Mouse (Mus musculus): ENCODE data around the gene Nadk.
A peak's percentile ranks its signal among the peaks of the same experiment; 100 is the strongest.

The Nadk gene

DNA sequence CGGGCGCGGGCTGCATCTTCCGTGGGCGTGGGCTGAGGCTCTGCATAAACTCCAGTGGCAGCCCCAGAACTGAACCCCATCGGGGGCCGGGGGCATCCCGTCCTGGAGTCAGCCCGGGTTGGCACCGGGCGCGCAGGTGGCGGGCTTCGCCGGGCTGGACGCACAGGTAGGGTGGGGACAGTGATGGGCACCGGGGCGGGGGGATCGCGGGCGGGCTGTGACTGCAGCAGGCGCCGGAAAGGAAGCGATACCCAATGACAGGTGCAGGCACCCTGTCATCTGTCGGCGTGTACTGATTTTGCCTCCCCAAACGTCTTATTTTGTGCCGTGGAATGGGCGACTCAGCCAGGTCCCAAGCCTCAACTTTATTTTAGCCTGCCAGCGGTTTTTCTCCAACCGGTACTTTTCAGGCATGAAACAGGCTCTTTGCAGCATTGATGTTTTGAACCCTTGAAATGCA is 39.8 kb downstream of the Nadk start:
- no peak for DNase-seq (ENCODE audit: extremely low read depth, low read depth)

DNA sequence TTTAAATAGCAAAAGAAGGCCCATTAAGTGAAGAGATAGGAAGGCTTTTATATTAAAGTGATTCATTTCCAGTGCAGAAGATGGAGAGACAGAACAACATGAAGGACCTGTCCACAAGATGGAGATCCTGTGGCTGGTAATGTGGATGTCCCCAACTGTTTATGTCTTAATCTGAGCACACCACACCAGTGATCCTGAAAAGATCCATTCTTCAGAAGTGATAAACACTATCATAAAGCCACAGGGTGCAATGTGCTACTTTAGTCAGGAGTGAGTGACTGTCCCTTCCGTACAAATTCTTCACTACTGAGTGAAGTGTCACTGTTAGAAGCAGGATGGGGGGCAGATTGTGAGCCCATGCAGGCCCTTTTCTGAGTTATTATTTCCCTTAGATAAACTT is 40.6 kb downstream of the Nadk start:
- no peak for DNase-seq (ENCODE audit: extremely low read depth, low read depth)

DNA sequence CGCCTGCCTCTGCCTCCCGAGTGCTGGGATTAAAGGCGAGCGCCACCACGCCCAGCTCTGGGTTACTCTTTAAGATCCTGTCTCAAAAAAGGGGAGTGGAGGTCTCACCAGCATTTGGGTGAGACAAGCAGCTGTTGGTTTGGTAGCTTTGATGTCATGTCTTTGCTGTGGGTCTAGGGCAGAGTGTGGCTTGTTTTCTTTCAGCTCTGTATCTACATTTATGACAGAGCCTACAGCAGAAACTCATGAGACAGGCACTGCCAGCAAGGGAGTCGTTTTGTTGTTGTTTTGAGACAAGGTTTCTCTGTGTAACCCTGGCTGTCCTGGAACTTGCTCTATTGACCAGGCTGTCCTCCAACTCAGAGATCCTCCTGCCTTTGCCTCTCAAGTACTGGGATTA is 41.6 kb downstream of the Nadk start:
- no peak for DNase-seq (ENCODE audit: extremely low read depth, low read depth)

DNA sequence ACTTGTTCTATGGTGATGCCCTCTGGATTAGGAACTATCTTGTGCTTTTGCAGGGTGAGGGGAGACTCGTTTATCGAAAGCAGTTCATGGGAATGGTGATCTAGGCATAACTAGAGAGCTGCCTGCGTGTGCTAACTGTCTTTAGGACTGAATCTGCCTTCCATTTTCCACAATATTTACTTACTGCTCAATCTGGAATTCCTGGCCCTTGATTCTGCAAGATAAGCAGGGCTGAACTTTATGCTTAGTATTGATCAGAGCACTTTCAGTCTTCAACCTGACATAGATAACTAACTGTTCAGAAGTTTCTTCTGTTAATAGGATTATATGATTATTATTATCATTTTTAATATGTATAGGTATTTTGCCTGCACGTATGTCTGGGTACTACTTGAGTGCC is 43.0 kb downstream of the Nadk start:
- DNase-seq (ENCODE audit: extremely low read depth, low read depth): no peak

DNA sequence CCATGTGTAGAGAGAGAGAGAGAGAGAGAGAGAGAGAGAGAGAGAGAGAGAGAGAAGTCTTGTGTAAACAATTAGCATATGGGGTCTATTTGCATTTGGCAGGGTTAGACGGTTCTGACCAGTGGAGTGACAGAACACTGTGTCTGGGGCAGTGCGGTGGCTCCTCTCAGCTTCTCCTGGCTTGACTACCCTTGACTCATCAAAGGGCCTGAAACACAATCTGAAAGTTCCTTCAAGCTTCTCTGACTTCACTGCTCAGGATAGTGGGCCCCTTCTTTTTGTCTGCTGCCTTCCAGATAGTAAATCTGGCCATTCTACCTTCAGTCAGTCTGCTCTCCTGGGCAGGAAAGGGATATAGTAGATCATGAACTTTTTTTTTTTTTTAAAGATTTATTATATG is 44.6 kb downstream of the Nadk start:
- DNase-seq (ENCODE audit: extremely low read depth, low read depth): no peak

DNA sequence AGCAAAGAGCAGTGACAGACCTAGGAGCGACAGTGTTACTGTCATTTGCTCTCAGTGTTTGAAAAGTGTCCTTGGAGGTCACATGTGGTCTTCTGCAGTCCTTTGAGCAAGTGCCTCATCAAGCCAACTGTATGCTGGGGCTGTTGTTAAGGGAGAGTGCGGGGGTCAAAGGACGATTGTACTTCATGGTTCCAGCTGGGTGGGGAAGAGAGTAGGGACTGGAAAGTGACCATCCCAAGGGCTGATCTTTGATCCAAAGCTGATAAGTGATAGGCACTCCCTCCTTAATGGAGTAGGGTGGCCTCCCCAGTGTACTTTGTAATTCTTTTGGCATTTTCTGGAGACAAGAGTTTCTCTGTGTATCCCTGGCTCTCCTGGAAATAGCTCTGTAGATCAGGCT is 49.7 kb downstream of the Nadk start:
- DNase-seq (ENCODE audit: extremely low read depth, low read depth): no peak

DNA sequence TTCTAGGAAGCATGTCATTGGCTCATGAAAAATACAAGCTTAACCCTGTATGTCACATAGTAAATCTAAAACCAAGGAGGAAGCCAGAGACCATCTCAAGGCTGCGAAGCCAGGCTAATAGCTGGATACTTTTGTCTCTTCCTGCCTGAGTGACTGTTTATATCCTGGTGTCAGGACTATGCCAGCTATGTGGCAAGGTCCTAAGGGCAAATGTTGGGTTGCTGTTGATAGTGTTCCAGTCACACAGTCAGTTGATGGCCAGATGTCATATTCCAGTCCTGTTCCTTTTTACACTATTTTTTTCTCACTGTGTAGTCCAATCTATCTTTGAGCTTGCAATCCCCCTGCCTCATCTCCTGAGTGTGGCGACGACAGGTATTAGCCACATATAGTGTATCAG is 51.1 kb downstream of the Nadk start:
- no peak for DNase-seq (ENCODE audit: extremely low read depth, low read depth)

DNA sequence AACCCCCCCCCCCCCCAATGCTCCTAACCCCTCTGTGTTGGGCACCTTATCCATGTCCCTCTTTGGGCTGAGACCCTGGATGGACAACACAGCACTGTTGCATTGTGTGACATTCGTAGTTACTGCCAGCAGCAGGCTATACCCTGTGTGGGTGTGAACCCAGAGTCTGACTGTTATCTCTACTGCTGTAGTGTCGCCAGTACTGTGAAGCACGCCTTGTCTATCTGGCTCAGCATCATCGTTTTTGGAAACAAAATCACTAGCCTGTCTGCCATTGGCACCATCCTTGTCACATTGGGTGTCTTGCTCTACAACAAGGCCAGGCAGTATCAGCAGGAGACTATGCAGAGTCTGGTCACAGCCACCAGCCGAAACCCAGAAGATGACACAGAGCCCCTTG is 56.1 kb downstream of the Nadk start:
- DNase-seq (ENCODE audit: extremely low read depth, low read depth): no peak

DNA sequence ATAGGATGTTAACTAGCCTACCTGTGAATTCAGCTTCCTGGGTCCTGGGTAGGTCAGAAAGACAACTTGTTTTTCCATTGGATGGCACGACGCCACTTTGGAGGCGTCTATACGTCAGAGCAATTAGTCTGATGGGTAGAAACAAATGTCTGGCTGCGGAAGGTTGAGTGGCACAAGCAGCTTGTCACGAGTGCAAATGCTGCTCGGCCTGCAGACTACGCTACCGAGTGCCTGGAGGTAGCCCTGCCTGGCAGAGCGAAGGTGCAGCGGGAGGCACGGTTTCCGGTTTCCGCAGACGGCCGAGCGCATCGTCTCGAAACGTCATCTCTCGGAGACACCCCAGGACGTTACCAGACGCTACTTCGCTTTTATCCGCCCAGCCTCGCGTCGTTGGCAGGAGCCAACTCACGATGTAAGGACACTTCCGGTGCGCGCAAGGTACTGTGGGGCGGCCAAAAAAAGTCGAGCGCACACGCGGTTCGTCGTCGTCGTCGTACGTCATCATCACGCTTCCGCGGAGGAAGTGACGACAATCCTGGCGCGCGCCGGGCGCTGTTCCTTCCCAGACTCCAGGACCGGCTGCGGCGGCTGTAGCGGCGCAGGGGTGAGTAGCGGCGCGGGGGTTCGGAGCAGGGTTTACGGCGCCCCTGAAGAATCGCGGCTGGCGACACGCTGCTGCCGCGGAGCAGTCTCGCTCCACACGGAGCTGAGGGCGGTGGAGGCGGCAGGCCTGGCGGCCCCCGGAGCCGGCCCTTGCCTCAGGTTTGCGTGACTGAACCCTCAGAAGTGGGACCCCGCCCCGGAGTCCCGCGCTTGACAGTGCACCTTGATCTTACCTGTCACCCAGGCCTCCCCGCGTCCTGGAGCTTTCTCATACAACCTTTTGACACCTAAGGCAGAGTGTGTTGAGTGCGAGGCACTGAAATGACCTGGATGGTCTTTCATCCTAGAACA is 62.4 kb downstream of the Nadk start, which contains the start of gene Cdk11b:
TSS of gene Cdk11b (plus strand) at position 517 of the 954 bp plus-strand sequence.
- peak; percentile 98 for DNase-seq (ENCODE audit: extremely low read depth, low read depth)

DNA sequence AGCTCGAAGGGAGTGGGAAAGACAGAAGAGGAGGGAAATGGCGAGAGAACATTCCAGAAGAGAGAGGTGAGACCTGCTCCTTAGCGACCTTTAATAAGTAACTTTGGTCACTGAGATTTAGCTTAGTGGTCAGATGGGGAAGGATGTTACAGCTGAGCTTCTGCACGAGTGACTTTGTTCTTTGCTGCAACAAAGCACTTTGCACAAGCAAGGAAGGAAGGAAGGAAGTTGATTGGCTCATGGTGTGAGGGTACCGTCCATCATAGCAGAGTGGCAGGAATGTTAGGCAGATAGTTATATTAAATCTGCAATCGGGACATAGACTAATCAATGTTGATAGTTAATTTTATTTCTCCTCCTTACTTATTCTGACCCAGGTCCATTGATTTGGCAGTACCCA is 68.1 kb downstream of the Nadk start:
- DNase-seq (ENCODE audit: extremely low read depth, low read depth): no peak

DNA sequence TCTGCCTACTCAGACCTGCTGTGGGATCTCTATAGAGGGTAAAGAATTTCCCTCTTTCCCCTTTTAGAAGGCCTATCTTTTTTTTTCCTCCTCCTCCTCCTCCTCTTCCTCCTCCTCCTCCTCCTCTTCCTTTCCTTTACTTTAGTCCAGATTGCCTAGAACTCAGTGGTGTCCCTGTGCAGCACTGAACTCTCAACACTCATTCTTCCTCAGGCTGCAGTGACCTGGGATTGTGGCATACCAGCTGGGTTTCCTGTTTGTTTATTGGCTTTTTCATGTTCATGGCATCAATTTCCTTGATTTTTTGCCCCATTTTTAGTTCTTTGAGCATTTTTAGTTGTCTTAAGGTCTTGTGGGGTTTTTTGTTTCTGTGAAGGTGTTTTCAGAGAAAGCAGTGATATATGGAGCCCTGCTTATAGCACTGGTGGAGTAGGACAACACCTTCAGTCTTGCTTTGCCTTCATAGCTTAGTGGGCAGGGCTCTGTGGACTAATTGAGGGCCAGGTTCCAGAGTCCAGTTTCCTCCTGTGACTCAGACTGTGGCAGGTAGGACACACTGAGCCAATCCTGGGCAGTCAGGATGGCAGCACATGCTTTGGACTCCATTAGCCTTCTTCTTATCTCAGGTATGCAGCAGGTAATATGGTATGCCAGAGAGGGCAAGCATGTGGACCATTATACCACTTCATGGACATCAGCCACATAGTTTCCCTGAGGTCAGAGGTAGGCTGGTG is 73.8 kb downstream of the Nadk start:
- no peak for DNase-seq (ENCODE audit: extremely low read depth, low read depth)

Measured in MEL-GATA-1-ER (cell line).